Mouse (Mus musculus) small intestine, adult 2 months (tissue): ENCODE measurements at regions not wholly inside any gene's neighbourhood (a gene's known extent, or its start where the extent isn't known, plus 50 kb on each side); places are given as distances from the start of the nearest gene placed in this dataset.
A peak's percentile ranks its signal among the peaks of the same experiment; 100 is the strongest.

Experiments
- H3K27ac ChIP-seq: fragments of 200-500 bp; 2 replicates; pipeline ENCODE4 v1.5.1; 2012; ENCODE audit warnings: low read depth, low read length, control low read depth, inconsistent platforms; ENCODE audit not compliant: insufficient read depth
- H3K27me3 ChIP-seq: fragments of 200-500 bp; 2 replicates; pipeline ENCODE4 v1.6.1; 2012; ENCODE audit warnings: mild to moderate bottlenecking, moderate library complexity, low read length, inconsistent platforms; ENCODE audit not compliant: control insufficient read depth, insufficient read depth
- H3K36me3 ChIP-seq: fragments of 200-500 bp; 2 replicates; pipeline ENCODE4 v1.6.1; 2012; ENCODE audit warnings: mild to moderate bottlenecking, low read length, control low read depth, inconsistent platforms; ENCODE audit not compliant: control insufficient read depth, insufficient read depth
- H3K4me1 ChIP-seq: fragments of 200-500 bp; 2 replicates; pipeline ENCODE4 v1.6.1; 2012; ENCODE audit warnings: low read length, inconsistent platforms, mixed read lengths; ENCODE audit not compliant: control insufficient read depth, insufficient read depth, insufficient read length
- H3K4me3 ChIP-seq: fragments of 200-500 bp; 2 replicates; pipeline ENCODE4 v1.5.1; 2012; ENCODE audit warnings: low read depth, mild to moderate bottlenecking, control low read depth, inconsistent platforms, low read length, moderate library complexity
- CTCF ChIP-seq: fragments of 200-500 bp; IDR thresholded peaks from 2 replicates; pipeline ENCODE4 v1.5.1; 2012; ENCODE audit warnings: low read depth, mild to moderate bottlenecking, control low read depth, inconsistent platforms, low read length, moderate library complexity, mixed read lengths; ENCODE audit not compliant: insufficient replicate concordance, insufficient read length; ENCODE audit errors: extremely low read depth
- POLR2A ChIP-seq: fragments of 200-500 bp; IDR thresholded peaks from 2 replicates; pipeline ENCODE4 v1.6.1; 2012; ENCODE audit warnings: low read depth, mild to moderate bottlenecking, control low read depth, inconsistent platforms, low read length, moderate library complexity
- WGBS: fragments of 180-500 bp; shearing (Covaris S2); methylation state at CpG from one replicate; pipeline ENCODE4 v1.1.7; 2018; 5-methylcytosine and 5-hydroxymethylcytosine counted together

GRCm38 (mm10) chr2:173445039-173445438 lies 77.3 kb upstream of the 1700021F07Rik start:
- Histone ChIP-seq H3K27me3 (no peaks in the 10 kb centered on the region), H3K4me1 (no peaks in the 10 kb centered on the region), H3K4me3 (no peak overlapping the region), H3K36me3 (no peaks in the 10 kb centered on the region), H3K27ac (no peak overlapping the region)
- TF ChIP-seq POLR2A (no peak), CTCF (no peak)
- WGBS: 84% methylated on average over 3 of the region's 3 CpGs

GRCm38 (mm10) chr2:173448546-173449187 lies 73.7 kb upstream of the 1700021F07Rik start:
- 67% methylated on average over 11 of the region's 11 CpGs for WGBS
- TF ChIP-seq CTCF (no peak), POLR2A (no peak)
- no peaks in the 10 kb centered on the region for H3K36me3 ChIP-seq

GRCm38 (mm10) chr2:173449198-173449597 lies 73.2 kb upstream of the 1700021F07Rik start:
- Histone ChIP-seq H3K4me3 (no peak overlapping the region), H3K27me3 (no peaks in the 10 kb centered on the region), H3K36me3 (no peaks in the 10 kb centered on the region), H3K27ac (0 out of 2 replicates have a peak overlapping the region, but pooled peaks have one; percentile 1), H3K4me1 (0 out of 2 replicates have a peak, but pooled peaks cover 3% of the 10 kb centered on the region)
- 60% methylated on average over 5 of the region's 5 CpGs for WGBS
- TF ChIP-seq CTCF (no peak), POLR2A (no peak)

More at GRCm38 (mm10) chr2:173448546-173449187, 73.7 kb upstream of the 1700021F07Rik start:
- Histone ChIP-seq H3K27ac (peak overlapping the region; percentile 29), H3K4me1 (0 out of 2 replicates have a peak, but pooled peaks cover 3% of the 10 kb centered on the region), H3K4me3 (no peak overlapping the region), H3K27me3 (no peaks in the 10 kb centered on the region)

GRCm38 (mm10) chr2:173451993-173452481 lies 70.3 kb upstream of the 1700021F07Rik start:
- Histone ChIP-seq H3K36me3 (no peaks in the 10 kb centered on the region), H3K4me1 (0 out of 2 replicates have a peak, but pooled peaks cover 3% of the 10 kb centered on the region), H3K27ac (peak overlapping the region; percentile 60), H3K4me3 (no peak overlapping the region), H3K27me3 (no peaks in the 10 kb centered on the region)
- TF ChIP-seq POLR2A (no peak), CTCF (no peak)
- WGBS: 40% methylated on average over 15 of the region's 15 CpGs

GRCm38 (mm10) chr2:173452800-173453199 lies 69.6 kb upstream of the 1700021F07Rik start:
- WGBS: 77% methylated on average over 4 of the region's 4 CpGs
- H3K4me1 ChIP-seq: 0 out of 2 replicates have a peak, but pooled peaks cover 3% of the 10 kb centered on the region
- H3K36me3 ChIP-seq: no peaks in the 10 kb centered on the region
- TF ChIP-seq POLR2A (no peak), CTCF (no peak)
- peak overlapping the region; percentile 30; the same call in 1 of the 2 replicates for H3K27ac ChIP-seq
- H3K27me3 ChIP-seq: no peaks in the 10 kb centered on the region
- H3K4me3 ChIP-seq: no peak overlapping the region

- H3K4me1 ChIP-seq: 0 out of 2 replicates have a peak, but pooled peaks cover 3% of the 10 kb centered on the region
- 75% methylated on average over 14 of the region's 14 CpGs for WGBS
- H3K36me3 ChIP-seq: no peaks in the 10 kb centered on the region
- TF ChIP-seq CTCF (peak; percentile 75; the same call in 1 of the 2 replicates), POLR2A (no peak)
- H3K27ac ChIP-seq: no peak overlapping the region
- no peak overlapping the region for H3K4me3 ChIP-seq
- no peaks in the 10 kb centered on the region for H3K27me3 ChIP-seq
Measured at GRCm38 (mm10) chr2:173453569-173454405, 68.6 kb upstream of the 1700021F07Rik start.
